Mouse (Mus musculus) CD4-positive, CD25-positive, alpha-beta regulatory T cell, adult 9 weeks (primary cell): Measurements from ENCODE around the gene Lyrm1. TPM values are rescaled to one million over a fixed set of nuclear protein-coding genes. Genes with fewer than 3 reads are reported as not detected.

Experiments
- polyA plus RNA-seq: library from polyadenylated mRNA; unstranded; fragments of 100-300 nt; shearing (Covaris generic); gene quantifications from one replicate; pipeline ENCODE4 v1.2.1, GENCODE M21; 2017

Lyrm1 gene
- polyA plus RNA-seq: 17.7 TPM

DNA sequence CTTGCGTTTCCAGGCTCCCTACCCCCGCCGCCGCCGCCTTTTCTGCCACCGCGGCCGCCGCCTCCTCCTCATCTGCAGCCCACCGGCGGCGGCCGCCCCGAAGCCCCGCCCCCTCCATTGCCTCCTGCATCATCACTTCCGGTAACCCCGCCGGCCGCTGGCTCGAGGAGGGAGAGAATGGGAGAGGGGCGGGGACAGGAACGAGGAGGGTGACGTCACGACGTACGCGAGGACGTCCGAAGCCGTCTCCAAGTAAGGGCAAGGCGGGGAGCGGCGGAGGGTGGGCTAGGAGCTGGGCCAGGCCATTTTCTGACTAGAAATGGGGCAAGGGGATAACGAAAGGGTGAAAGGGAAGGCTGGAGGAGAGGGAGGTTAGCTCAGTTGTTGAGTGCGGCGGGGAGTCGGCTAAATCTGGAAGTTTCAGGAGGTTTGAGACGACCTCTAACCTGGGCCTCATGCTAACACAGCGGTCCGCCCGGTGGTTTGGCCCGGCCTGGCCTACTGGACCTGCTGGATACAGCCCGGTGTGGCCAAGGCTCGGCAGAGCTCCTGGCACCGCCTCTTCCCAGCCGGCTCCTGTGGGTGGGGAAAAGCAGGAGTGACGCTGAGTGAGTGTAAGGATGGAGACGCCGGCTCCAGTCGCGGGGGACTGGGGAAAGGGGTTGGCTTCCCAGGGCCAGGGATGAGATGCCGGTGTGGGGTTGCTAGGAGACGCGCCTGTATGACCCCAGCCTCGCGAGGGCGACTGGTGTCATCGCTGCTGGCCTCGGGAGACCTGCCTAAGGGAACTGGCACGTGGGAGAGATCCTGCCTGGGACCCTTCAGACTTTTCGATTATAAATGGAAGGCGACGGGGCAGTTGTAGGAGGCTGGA lies at the start of gene Lyrm1, which contains the start of gene Dcun1d3:
TSS of gene Lyrm1 (plus strand) at position 223 of the 874 bp plus-strand sequence.
TSS of gene Dcun1d3 (minus strand) at position 660 of the 874 bp plus-strand sequence.

Other genes starting within 250 kb of the Lyrm1 start
- gene Acsm4, start 205.8 kb upstream of the Lyrm1 start, polyA plus RNA-seq: not detected
- 83.9 TPM for gene Thumpd1, start 175.1 kb upstream of the Lyrm1 start, polyA plus RNA-seq
- not detected for gene Acsm3, start 134.9 kb upstream of the Lyrm1 start, polyA plus RNA-seq
- 47.8 TPM for gene Rexo5, start 101.9 kb upstream of the Lyrm1 start, polyA plus RNA-seq
- gene Eri2, start 101.8 kb upstream of the Lyrm1 start, polyA plus RNA-seq: 17.8 TPM
- gene Dcun1d3, start 437 bp downstream of the Lyrm1 start, polyA plus RNA-seq: 16.2 TPM
- not detected for gene Dnah3, start 199.4 kb downstream of the Lyrm1 start, polyA plus RNA-seq
- 5.0 TPM for gene Tmem159, start 206.5 kb downstream of the Lyrm1 start, polyA plus RNA-seq
- not detected for gene Zp2, start 249.4 kb downstream of the Lyrm1 start, polyA plus RNA-seq